28 mouse cellular contexts compared by ENCODE assay signal in the genomic region with DNA sequence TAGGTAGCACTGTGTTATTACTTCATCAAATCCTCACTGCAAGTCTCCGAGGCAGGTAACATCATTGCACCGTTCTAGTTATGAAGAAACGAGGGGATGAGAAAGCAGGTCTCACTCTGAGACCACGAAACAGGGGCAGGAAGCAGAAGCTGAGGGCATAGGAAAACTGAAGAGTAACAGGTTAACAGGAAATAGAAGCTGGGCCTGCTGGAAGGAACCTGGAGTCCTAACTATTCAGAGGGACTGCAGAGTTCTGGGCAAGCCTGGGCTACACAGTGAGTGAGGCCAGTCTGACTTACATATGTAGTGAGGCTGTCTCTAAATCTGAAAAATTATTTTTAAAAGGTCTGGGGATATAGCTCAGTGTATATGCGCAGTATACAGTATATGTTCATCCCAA. TPM values are rescaled to one million over a fixed set of nuclear protein-coding genes. Genes with fewer than 3 reads are reported as not detected.
"Had no signal": no experiment of that assay in that cellular context is flagged by ENCODE, and none has a peak within 500 bp of the region (broad histone marks: within the 10 kb centered on the region; RNA-seq: fewer than 3 reads in every experiment).

No protein-coding gene starts in this region.

- H3K27me3 ChIP-seq: heart, embryonic 13.5 days; hindbrain, embryonic 13.5 days; hindbrain, embryonic 15.5 days; liver, embryonic 13.5 days had no signal

- H3K4me1 ChIP-seq: heart, embryonic 13.5 days had no signal

- H3K27ac ChIP-seq: heart, adult 2 months; heart, embryonic 13.5 days; heart, embryonic 15.5 days; hindbrain, embryonic 13.5 days; hindbrain, embryonic 15.5 days; hindbrain, postnatal 0 days; limb, embryonic 12.5 days; liver, embryonic 13.5 days had no signal

- H3K36me3 ChIP-seq: heart, embryonic 13.5 days; heart, embryonic 15.5 days; hindbrain, embryonic 13.5 days; hindbrain, embryonic 15.5 days; limb, embryonic 10.5 days; limb, embryonic 12.5 days; liver, embryonic 13.5 days had no signal

- H3K9me3 ChIP-seq: heart, embryonic 13.5 days; heart, embryonic 15.5 days; hindbrain, embryonic 13.5 days; hindbrain, embryonic 15.5 days; limb, embryonic 10.5 days; limb, embryonic 12.5 days; liver, embryonic 13.5 days had no signal

- H3K9ac ChIP-seq: limb, embryonic 12.5 days; liver, embryonic 13.5 days had no signal

- DNase-seq: gastrocnemius, postnatal 14 days; gastrocnemius, postnatal 36 days; heart, adult 11 months; heart, postnatal 14 days; heart, postnatal 36 days; kidney, adult 18-20 months; kidney, adult 8-10 months; kidney, postnatal 10 days; kidney, postnatal 25 days; kidney, postnatal 4 days; liver; liver, embryonic 13.5 days had no signal

RNA-seq across cellular contexts. Expression of gene 5830473C10Rik, which starts 27.2 kb away (rescaled TPM):
- total RNA-seq: gastrocnemius, adult 18-20 months; gastrocnemius, adult 8-10 months; gastrocnemius, postnatal 14 days; gastrocnemius, postnatal 36 days; heart, adult 2 months; heart, postnatal 14 days; heart, postnatal 36 days; hematopoietic stem cell, adult 5-6 weeks; hindbrain, postnatal 0 days; layer of hippocampus, adult 2 months; layer of hippocampus, postnatal 25 days had no signal
- polyA plus RNA-seq: heart, adult 2 months; heart, embryonic 11.5 days; heart, embryonic 13.5 days; heart, embryonic 15.5 days; heart, postnatal 0 days; hindbrain, embryonic 11.5 days; hindbrain, embryonic 13.5 days; hindbrain, embryonic 15.5 days; limb, embryonic 10.5 days; limb, embryonic 12.5 days had no signal

RNA-seq across cellular contexts. Expression of gene Rassf6, which starts 52.4 kb away (rescaled TPM):
- total RNA-seq: gastrocnemius, adult 18-20 months; gastrocnemius, adult 8-10 months; gastrocnemius, postnatal 14 days; gastrocnemius, postnatal 36 days; heart, adult 2 months; heart, postnatal 14 days; heart, postnatal 36 days had no signal
